Mouse (Mus musculus): ENCODE measurements around the gene Agap2. TPM values are rescaled to one million over a fixed set of nuclear protein-coding genes. Genes with fewer than 3 reads are reported as not detected.

Agap2 gene
- polyA plus RNA-seq, 1 experiment: 151 TPM

DNA sequence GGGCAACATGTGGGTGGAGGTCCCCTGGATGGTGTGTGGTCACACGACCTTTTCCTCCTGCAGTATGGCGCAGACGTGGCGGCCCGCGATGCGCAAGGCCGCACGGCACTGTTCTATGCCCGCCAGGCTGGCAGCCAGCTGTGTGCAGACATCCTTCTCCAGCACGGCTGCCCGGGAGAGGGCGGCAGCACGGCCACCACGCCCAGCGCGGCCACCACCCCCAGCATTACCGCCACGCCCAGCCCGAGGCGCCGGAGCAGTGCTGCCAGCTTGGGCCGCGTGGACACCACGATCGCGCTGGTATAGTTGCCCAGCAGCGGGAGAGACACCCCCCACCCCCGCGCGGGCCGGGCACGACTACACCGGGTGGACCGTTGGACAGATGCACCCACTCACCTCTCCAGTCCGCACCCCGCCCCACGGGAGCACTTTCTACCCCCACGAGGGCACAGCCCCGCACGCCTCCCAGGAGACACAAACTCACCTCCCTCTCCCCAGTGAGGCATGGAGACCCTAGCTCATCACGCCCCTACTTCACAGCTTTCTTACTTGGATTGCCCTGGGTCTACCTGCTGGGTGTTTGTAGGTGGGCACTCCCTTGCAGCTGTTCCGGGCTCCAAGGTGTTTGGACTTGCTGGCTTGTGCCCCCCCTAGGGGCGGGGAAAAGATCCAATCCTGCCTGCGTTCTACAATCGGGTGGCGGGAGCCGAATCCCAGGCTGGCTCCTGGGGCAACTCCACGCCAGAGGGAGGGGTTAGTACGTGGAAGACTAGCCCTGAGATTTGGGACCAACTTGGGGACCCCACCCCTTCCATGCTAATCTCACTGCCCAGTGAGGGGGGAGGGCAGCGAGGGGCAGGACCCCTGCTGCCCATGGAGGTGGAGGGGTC is 16.7 kb downstream of the Agap2 start:
- TF ChIP-seq CTCF (IDR thresholded peaks at IDR 0.05; ENCODE audit: borderline replicate concordance, extremely low read depth, insufficient read depth, insufficient read length) (0 out of 2 replicates have a peak, but pooled peaks have one; percentile 4), POLR2A (IDR thresholded peaks at IDR 0.05; ENCODE audit: borderline replicate concordance, extremely low read depth, insufficient read depth, insufficient read length, poor library complexity, severe bottlenecking) (no peak)
- peak; percentile 45 for DNase-seq (ENCODE audit: low read depth)

DNA sequence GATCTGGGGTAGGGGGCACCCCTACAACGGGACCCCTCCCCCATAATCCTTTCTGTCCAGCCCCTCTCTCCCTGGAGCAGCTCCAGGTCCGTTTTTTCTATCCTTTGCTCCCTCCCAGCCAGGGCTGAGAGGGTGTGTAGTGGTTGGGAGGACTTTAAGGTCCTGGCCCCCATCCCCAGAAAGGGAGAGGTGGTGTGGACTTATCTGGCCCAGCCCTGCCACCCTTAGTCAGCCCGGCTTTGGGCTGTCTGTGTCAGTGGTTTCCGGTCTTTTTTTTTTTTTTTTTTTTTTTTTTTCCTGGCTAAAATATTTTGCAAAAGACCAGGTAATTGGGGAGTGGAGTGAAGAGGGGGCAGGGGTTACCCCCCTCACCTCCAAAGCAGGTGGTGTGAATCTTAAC is 17.7 kb downstream of the Agap2 start:
- DNase-seq (ENCODE audit: low read depth): no peak
- TF ChIP-seq POLR2A (IDR thresholded peaks at IDR 0.05; ENCODE audit: borderline replicate concordance, extremely low read depth, insufficient read depth, insufficient read length, poor library complexity, severe bottlenecking): no peak
- TF ChIP-seq CTCF (IDR thresholded peaks at IDR 0.05; ENCODE audit: borderline replicate concordance, extremely low read depth, insufficient read depth, insufficient read length): no peak

GRCm38 (mm10) chr10:127094382-127094802 is 19.3 kb downstream of the Agap2 start:
- no peak for TF ChIP-seq CTCF (IDR thresholded peaks at IDR 0.05; ENCODE audit: borderline replicate concordance, extremely low read depth, insufficient read depth, insufficient read length)
- TF ChIP-seq POLR2A (IDR thresholded peaks at IDR 0.05; ENCODE audit: borderline replicate concordance, extremely low read depth, insufficient read depth, insufficient read length, poor library complexity, severe bottlenecking): no peak
- peak; percentile 48 for DNase-seq (ENCODE audit: low read depth)

- TF ChIP-seq POLR2A (IDR thresholded peaks at IDR 0.05; ENCODE audit: borderline replicate concordance, extremely low read depth, insufficient read depth, insufficient read length, poor library complexity, severe bottlenecking) (no peak), CTCF (IDR thresholded peaks at IDR 0.05; ENCODE audit: borderline replicate concordance, extremely low read depth, insufficient read depth, insufficient read length) (no peak)
- no peak for DNase-seq (ENCODE audit: low read depth)
Measured at GRCm38 (mm10) chr10:127098514-127098913, 23.4 kb downstream of the Agap2 start.

GRCm38 (mm10) chr10:127099191-127099590 is 24.1 kb downstream of the Agap2 start:
- TF ChIP-seq POLR2A (IDR thresholded peaks at IDR 0.05; ENCODE audit: borderline replicate concordance, extremely low read depth, insufficient read depth, insufficient read length, poor library complexity, severe bottlenecking) (no peak), CTCF (IDR thresholded peaks at IDR 0.05; ENCODE audit: borderline replicate concordance, extremely low read depth, insufficient read depth, insufficient read length) (no peak)
- no peak for DNase-seq (ENCODE audit: low read depth)

DNA sequence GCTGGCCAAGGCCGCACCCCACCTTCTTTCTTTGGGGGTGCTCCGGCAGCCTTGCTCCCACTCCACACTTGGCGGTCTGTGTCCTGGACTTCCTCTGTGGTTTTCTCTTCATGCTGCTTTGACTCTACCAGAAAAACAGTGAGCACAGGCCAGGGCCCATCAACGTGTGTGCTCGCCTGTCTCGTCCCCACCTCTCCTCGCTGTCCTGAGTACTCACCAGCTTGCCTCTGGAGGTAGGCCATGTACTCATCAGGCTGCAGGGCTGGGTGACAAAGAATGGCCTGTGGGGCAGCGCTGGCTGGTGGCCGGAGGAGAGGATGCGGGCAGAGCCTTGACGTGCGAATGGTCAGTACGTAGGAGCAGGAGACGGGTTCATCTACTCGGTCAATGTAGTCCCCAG is 24.8 kb downstream of the Agap2 start:
- no peak for DNase-seq (ENCODE audit: low read depth)
- TF ChIP-seq CTCF (IDR thresholded peaks at IDR 0.05; ENCODE audit: borderline replicate concordance, extremely low read depth, insufficient read depth, insufficient read length) (no peak), POLR2A (IDR thresholded peaks at IDR 0.05; ENCODE audit: borderline replicate concordance, extremely low read depth, insufficient read depth, insufficient read length, poor library complexity, severe bottlenecking) (no peak)

- TF ChIP-seq CTCF (IDR thresholded peaks at IDR 0.05; ENCODE audit: borderline replicate concordance, extremely low read depth, insufficient read depth, insufficient read length): no peak
- TF ChIP-seq POLR2A (IDR thresholded peaks at IDR 0.05; ENCODE audit: borderline replicate concordance, extremely low read depth, insufficient read depth, insufficient read length, poor library complexity, severe bottlenecking): no peak
- DNase-seq (ENCODE audit: low read depth): no peak
Measured at GRCm38 (mm10) chr10:127100414-127100813, 25.3 kb downstream of the Agap2 start.

GRCm38 (mm10) chr10:127101151-127101550 is 26.1 kb downstream of the Agap2 start:
- no peak for DNase-seq (ENCODE audit: low read depth)
- TF ChIP-seq POLR2A (IDR thresholded peaks at IDR 0.05; ENCODE audit: borderline replicate concordance, extremely low read depth, insufficient read depth, insufficient read length, poor library complexity, severe bottlenecking) (no peak), CTCF (IDR thresholded peaks at IDR 0.05; ENCODE audit: borderline replicate concordance, extremely low read depth, insufficient read depth, insufficient read length) (no peak)

DNA sequence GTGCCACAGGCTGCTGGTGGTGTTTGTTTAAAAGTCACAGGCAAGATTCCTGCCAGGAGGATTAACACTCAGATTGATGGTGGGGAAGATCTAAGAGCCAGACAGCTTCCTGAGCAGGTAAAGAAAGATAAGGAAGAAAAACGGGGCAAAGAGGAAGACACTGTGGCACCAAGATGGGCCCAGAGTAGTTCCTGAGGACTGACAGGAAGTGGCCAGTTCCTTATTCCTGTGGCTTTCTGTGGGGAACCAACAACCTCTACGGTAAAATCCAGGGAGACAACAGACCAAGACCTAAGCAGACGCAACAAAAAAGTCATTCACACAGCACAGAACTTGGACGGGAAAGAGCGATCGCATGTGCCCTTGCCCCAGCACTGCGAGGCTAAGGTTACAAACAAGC is 28.5 kb downstream of the Agap2 start:
- TF ChIP-seq CTCF (IDR thresholded peaks at IDR 0.05; ENCODE audit: borderline replicate concordance, extremely low read depth, insufficient read depth, insufficient read length): no peak
- no peak for TF ChIP-seq POLR2A (IDR thresholded peaks at IDR 0.05; ENCODE audit: borderline replicate concordance, extremely low read depth, insufficient read depth, insufficient read length, poor library complexity, severe bottlenecking)
- no peak for DNase-seq (ENCODE audit: low read depth)

DNA sequence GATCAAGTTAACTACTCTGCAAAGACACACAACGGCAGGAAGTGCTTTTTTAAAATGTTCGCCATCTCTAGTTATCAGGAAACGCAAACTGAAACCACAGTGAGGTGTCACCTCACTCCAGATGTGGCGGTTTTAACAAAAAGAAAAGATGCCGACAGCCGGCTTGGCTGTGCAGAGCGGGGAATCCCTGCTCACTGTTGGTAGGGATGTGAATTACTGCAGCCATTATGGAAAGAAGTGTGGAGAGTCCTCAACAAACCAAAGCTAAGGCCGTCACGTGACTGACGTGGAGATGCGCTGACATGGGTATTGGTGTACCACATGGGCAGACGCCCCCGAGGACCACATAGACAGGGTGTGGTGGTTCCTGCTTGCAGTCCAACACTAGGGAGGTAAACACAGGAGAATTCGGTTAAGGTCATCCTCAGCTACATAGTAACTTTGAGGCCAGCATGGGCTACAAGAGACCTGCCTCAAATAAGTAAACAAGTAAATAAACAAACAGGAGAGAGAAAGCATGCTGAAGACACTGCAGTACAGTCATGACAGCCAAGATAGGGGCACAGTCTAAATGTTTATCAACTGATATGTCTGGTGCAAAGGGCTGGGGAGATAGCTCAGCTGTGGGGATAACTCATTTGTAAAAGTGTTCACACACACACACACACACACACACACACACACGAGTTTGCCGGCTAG is 32.6 kb downstream of the Agap2 start:
- no peak for TF ChIP-seq POLR2A (IDR thresholded peaks at IDR 0.05; ENCODE audit: borderline replicate concordance, extremely low read depth, insufficient read depth, insufficient read length, poor library complexity, severe bottlenecking)
- TF ChIP-seq CTCF (IDR thresholded peaks at IDR 0.05; ENCODE audit: borderline replicate concordance, extremely low read depth, insufficient read depth, insufficient read length): no peak
- no peak for DNase-seq (ENCODE audit: low read depth)

- no peak for DNase-seq (ENCODE audit: low read depth)
- TF ChIP-seq POLR2A (IDR thresholded peaks at IDR 0.05; ENCODE audit: borderline replicate concordance, extremely low read depth, insufficient read depth, insufficient read length, poor library complexity, severe bottlenecking) (no peak), CTCF (IDR thresholded peaks at IDR 0.05; ENCODE audit: borderline replicate concordance, extremely low read depth, insufficient read depth, insufficient read length) (no peak)
Measured at GRCm38 (mm10) chr10:127108262-127108583, 33.1 kb downstream of the Agap2 start.

Data from brain, embryonic 14.5 days (tissue).